Mouse (Mus musculus) T-cell, adult 66 days (primary cell): ENCODE data around the gene Slc22a7. TPM values are rescaled to one million over a fixed set of nuclear protein-coding genes. Genes with fewer than 3 reads are reported as not detected.

Source experiments
- total RNA-seq, 2 experiments: library from RNA; stranded (reverse); gene quantifications; 3 replicates in 1 of 2; 4 replicates in 1 of 2; pipeline ENCODE4 v1.2.4; 2023

The Slc22a7 gene
- total RNA-seq, result not detected

DNA sequence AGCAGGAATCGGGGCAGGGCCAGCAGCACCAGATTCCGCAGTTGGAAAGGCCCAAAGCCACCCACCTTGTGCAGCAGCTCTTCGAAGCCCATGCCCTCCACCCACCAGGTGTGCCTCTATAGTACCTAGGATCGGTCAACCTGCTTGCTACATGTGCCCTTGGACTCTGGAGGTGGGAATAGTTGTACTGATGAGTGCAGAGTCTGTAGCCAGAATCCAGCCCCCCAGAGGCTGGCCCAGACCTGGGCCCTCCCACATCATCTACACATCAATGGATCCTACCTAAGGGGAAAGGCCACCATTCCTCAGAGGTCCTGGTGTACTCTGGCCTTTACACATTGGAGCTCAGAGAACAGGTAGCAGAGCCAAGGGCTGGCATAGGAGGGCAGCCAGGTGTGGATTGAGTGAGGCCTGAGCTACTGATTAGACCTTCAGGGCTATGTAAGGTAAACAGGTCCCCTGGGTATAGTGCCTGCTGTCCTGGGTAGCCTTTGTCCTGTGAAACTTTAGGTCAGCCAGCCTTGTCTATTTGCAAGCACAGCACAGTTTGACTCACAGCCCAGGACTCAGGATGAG lies at the start of gene Slc22a7:
TSS of gene Slc22a7 (minus strand) at position 160 of the 576 bp plus-strand sequence.

DNA sequence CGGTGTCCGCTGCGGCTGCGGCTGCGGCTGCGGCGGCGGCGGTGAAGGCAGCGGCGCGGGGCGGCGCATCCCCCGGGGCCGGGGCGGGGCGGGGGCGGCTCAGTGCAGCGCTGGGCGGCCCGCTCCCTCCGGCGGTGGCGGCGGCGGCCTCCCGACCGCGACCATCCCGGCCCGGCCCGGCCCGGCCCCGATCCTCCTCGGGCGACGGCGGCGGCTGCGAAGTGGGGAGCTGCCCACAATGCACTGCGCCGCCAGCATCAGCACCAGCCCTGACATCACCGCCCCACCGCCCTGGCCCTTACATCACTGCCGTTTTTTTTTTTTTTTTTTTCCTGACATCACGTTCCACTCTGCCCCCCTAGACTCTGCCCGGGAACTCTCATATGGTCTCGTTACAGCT lies 49.2 kb upstream of the Slc22a7 start, which contains the start of gene Ttbk1:
TSS of gene Ttbk1 (minus strand) at position 245 of the 400 bp plus-strand sequence.

DNA sequence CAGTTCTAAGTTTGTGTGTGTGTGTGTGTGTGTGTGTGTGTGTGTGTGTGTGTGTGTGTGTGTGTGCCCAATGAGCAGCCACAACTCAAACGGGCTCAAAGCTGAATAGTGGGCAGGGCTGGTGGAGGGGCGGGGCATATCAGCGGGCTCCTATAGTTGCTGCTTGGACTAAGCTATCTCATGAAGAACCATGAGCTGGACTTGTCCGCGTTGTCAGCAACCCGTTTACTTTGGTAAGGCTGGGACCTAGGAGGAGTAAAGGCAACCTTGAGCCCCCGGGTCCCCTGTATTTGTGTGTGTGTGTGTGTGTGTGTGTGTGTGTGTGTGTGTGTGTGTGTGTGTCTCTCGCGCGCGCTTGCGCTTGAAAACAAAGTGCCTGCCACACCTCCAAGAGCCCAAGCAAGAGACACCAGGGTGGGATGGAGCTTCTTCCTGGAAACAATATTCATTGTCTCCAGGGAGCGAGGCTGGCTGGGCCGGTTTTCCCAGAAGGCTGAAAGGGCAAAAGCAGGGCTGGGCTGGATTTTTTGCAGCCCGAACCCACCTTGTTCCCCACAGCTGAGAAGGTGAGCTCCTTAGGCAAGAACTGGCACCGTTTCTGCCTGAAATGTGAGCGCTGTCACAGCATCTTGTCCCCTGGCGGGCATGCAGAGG lies 9.4 kb downstream of the Slc22a7 start, which contains the start of gene Crip3:
TSS of gene Crip3 (plus strand) at position 166 of the 654 bp plus-strand sequence.

DNA sequence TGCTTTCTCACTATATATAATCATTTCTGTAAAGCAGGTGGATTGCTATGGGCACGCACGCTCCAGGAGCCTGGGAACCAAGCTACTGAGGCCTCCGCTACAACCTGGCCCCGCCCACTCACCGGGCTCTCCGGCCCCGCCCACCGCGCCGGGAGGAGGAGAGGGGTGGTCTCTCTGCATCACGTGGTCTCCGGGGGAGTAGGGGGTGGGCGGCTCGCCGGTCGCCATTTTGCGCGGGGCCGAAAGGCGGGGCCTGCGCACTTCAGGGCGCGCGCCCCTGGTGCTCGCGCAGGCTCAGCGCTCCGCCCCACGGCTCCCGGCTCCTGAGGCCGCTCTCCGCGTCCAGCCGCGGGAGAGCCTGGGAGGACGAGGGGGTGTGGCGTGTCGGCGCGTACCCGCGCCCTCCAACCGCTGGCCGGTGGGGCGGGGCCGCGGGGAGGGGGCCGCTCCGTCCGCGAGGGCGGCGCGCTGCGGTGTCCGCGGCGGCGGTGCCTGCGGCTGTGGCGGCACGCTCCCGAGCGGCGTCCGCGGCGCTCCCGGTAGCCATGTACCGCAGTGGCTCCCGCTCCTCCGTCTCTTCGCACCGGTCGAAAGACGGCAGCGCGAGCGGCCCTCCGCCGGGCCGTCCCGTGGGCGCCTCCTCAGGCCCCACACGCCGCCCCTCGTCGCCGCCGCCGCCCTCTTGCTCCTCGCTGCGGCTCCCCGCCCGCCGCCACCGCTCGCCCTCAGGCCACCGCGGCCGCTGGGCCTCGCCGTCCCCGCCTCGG lies 54.8 kb downstream of the Slc22a7 start, which contains the start of gene Zfp318:
TSS of gene Zfp318 (plus strand) at position 438 of the 767 bp plus-strand sequence.

Other genes with a start within 250 kb of the Slc22a7 start
- 10 to 100 TPM; 12.1 to 14.6 TPM for gene Polh, start 235.8 kb downstream of the Slc22a7 start, total RNA-seq
- 10 to 100 TPM; 37.5 to 41.9 TPM for gene Xpo5, start 235.7 kb downstream of the Slc22a7 start, total RNA-seq
- 10 to 100 TPM; 60.8 to 70.2 TPM for gene Polr1c, start 190.4 kb downstream of the Slc22a7 start, total RNA-seq
- 100 to 1,000 TPM; 110 TPM for gene Yipf3, start 190.4 kb downstream of the Slc22a7 start, total RNA-seq
- 1 to 10 TPM; 3.2 to 4.9 TPM for gene Lrrc73, start 184.9 kb downstream of the Slc22a7 start, total RNA-seq
- 10 to 100 TPM; 44.5 to 55.9 TPM for gene Tjap1, start 155.4 kb downstream of the Slc22a7 start, total RNA-seq
- under 1 TPM in 1 of 2 experiments, not detected in 1; 0.55 TPM for gene Dlk2, start 141.0 kb downstream of the Slc22a7 start, total RNA-seq
- 10 to 100 TPM; 16.1 to 17.5 TPM for gene Abcc10, start 110.1 kb downstream of the Slc22a7 start, total RNA-seq
- 10 to 100 TPM; 43.3 to 48.2 TPM for gene Zfp318, start 54.7 kb downstream of the Slc22a7 start, total RNA-seq
- not detected for gene Crip3, start 9.5 kb downstream of the Slc22a7 start, total RNA-seq
- gene Ttbk1, start 49.2 kb upstream of the Slc22a7 start, total RNA-seq, result under 1 TPM; 0.53 to 0.87 TPM
- gene Dnph1, start 58.3 kb upstream of the Slc22a7 start, total RNA-seq, result 1 to 10 TPM in 1 of 2 experiments, not detected in 1; 1.1 TPM
- gene Cul9, start 107.9 kb upstream of the Slc22a7 start, total RNA-seq, result 10 to 100 TPM; 14.3 to 16.6 TPM
- 10 to 100 TPM; 74.1 to 76.7 TPM for gene Srf, start 117.7 kb upstream of the Slc22a7 start, total RNA-seq
- not detected for gene Ptk7, start 191.0 kb upstream of the Slc22a7 start, total RNA-seq
- gene Klc4, start 207.6 kb upstream of the Slc22a7 start, total RNA-seq, result 10 to 100 TPM; 13.0 to 16.7 TPM
- gene Mrpl2, start 207.8 kb upstream of the Slc22a7 start, total RNA-seq, result 10 to 100 TPM; 30.7 to 32.8 TPM
- gene Cul7, start 211.9 kb upstream of the Slc22a7 start, total RNA-seq, result 1 to 10 TPM; 6.7 to 7.6 TPM
- gene Rrp36, start 235.9 kb upstream of the Slc22a7 start, total RNA-seq, result 10 to 100 TPM; 28.2 to 34.0 TPM
- 10 to 100 TPM; 44.8 to 46.6 TPM for gene Mea1, start 240.3 kb upstream of the Slc22a7 start, total RNA-seq
- 10 to 100 TPM; 42.8 to 54.6 TPM for gene Klhdc3, start 242.5 kb upstream of the Slc22a7 start, total RNA-seq